Mouse (Mus musculus) heart, adult 9 months (tissue): ENCODE results near the gene Gm3755.
"Not testable (repeated sequence)": the region's sequence is repeated elsewhere in the genome, so short reads cannot be mapped to it uniquely, and the experiment has no call there.

Source experiments
- DNase-seq, 2 experiments: peaks; one replicate each; pipeline ENCODE4 v3.0.0; 2022; ENCODE audit warnings: low spot score in 2 of 2

Gene Gm3755

GRCm38 (mm10) chr14:7450817-7451216, at the start of gene Gm3755:
TSS of gene Gm3755 (minus strand) at chr14:7450917.
- DNase-seq: not testable (repeated sequence)

- DNase-seq: not testable (repeated sequence)
These were observed 38.0 kb upstream of the Gm3755 start for GRCm38 (mm10) chr14:7488731-7489130.

GRCm38 (mm10) chr14:7483662-7484061, 32.9 kb upstream of the Gm3755 start, which contains the start of gene Gm3752:
TSS of gene Gm3752 (minus strand) at chr14:7483762.
- not testable (repeated sequence) for DNase-seq

DNA sequence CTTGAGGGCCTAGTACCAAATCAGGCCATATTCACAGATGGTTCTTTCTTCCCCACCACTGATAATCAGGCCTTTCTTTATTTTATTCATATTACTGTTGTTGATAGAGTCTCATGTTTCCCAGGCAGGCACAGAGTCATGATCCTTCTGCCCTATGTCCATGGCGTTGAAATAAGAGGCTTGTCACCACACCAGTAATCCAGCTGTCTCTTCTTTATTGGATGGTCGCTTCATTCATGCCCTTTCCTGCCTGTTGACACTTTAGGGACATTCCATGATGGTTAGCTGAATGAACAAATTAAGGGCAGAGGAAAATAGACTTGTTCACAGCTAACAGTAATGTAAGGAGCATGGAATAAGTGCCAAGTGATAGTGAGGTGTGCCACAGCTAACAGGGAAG, 28.2 kb downstream of the Gm3755 start:
- DNase-seq: not testable (repeated sequence)
